In genomic region chr15:96730416-96730815, GRCm38 (mm10) we compare ENCODE assay signal across 14 mouse cellular contexts.
"Had no signal": no experiment of that assay in that cellular context is flagged by ENCODE, and none has a peak within 500 bp of the region (broad histone marks: within the 10 kb centered on the region; RNA-seq: fewer than 3 reads in every experiment).

No protein-coding gene starts in this region.

- H3K4me2 ChIP-seq: kidney, embryonic 15.5 days; liver, embryonic 12.5 days; lung, embryonic 14.5 days; midbrain, embryonic 11.5 days; midbrain, embryonic 15.5 days; neural tube, embryonic 13.5 days had no signal

- H3K27ac ChIP-seq: kidney, embryonic 15.5 days; liver, embryonic 12.5 days; macrophage; midbrain, embryonic 15.5 days; neural tube, embryonic 13.5 days; stomach, postnatal 0 days had no signal

- H3K36me3 ChIP-seq: kidney, embryonic 15.5 days; liver, embryonic 12.5 days; midbrain, embryonic 15.5 days; neural tube, embryonic 13.5 days had no signal

- H3K4me3 ChIP-seq: kidney, embryonic 15.5 days; liver, embryonic 12.5 days; megakaryocyte, embryonic 14.5 days; midbrain, embryonic 15.5 days; neural tube, embryonic 13.5 days had no signal

- H3K9me3 ChIP-seq: kidney, embryonic 15.5 days; liver, embryonic 12.5 days; megakaryocyte, embryonic 14.5 days; midbrain, embryonic 15.5 days; neural tube, embryonic 13.5 days had no signal

- DNase-seq: kidney, postnatal 14 days; left cerebral cortex, postnatal 4 days; lung, embryonic 14.5 days; lung, postnatal 14 days; right cerebral cortex, postnatal 14 days; thymus, postnatal 14 days had no signal

- H3K4me1 ChIP-seq: midbrain, embryonic 15.5 days; neural tube, embryonic 13.5 days had no signal

- ATAC-seq: liver, embryonic 12.5 days; midbrain, embryonic 15.5 days had no signal

- H3K9ac ChIP-seq: kidney, embryonic 15.5 days; liver, embryonic 12.5 days; lung, embryonic 14.5 days; midbrain, embryonic 15.5 days; neural tube, embryonic 13.5 days had no signal

- H3K27me3 ChIP-seq: kidney, embryonic 15.5 days; liver, embryonic 12.5 days; midbrain, embryonic 15.5 days; neural tube, embryonic 13.5 days had no signal
